Comparison of ENCODE assay signal across 10 mouse cellular contexts in genomic region chr2:127375759-127376341, GRCm38 (mm10). TPM values are rescaled to one million over a fixed set of nuclear protein-coding genes. Genes with fewer than 3 reads are reported as not detected.
DNase-seq lines count a peak whose midpoint lies in the region; ATAC-seq and TF ChIP-seq lines count a peak whose summit lies in the region.
"Had no signal": no experiment of that assay in that cellular context is flagged by ENCODE, and none has a peak within 500 bp of the region (broad histone marks: within the 10 kb centered on the region; RNA-seq: fewer than 3 reads in every experiment).

No protein-coding gene starts in this region.

- H3K27me3 ChIP-seq in heart, postnatal 0 days (ENCODE audit: control insufficient read depth, insufficient read depth, low read length) = no peaks in the 10 kb centered on the region
- H3K27me3 ChIP-seq in liver, embryonic 14.5 days (ENCODE audit: control insufficient read depth, insufficient read depth, low read length) = no peaks in the 10 kb centered on the region
- H3K27me3 ChIP-seq: forebrain, embryonic 12.5 days had no signal

- ATAC-seq in heart, postnatal 0 days (ENCODE audit: insufficient read depth, low read depth) = peak; percentile 42; the same call in 1 of the 2 replicates
- ATAC-seq in liver, embryonic 14.5 days (ENCODE audit: insufficient read depth) = no peak

- peak; percentile 38 for TF ChIP-seq CTCF in heart, postnatal 0 days (IDR thresholded peaks at IDR 0.05; ENCODE audit: low read depth)
- TF ChIP-seq CTCF in liver, embryonic 14.5 days (IDR thresholded peaks at IDR 0.05; ENCODE audit: low read depth) = peak; percentile 91

- H3K36me3 ChIP-seq in heart, postnatal 0 days (replicated peaks; ENCODE audit: control insufficient read depth, insufficient read depth, low read length) = no peaks in the 10 kb centered on the region
- no peaks in the 10 kb centered on the region for H3K36me3 ChIP-seq in liver, embryonic 14.5 days (replicated peaks; ENCODE audit: control insufficient read depth, insufficient read depth, low read depth)
- H3K36me3 ChIP-seq: forebrain, embryonic 12.5 days had no signal

- H3K4me1 ChIP-seq in heart, postnatal 0 days (ENCODE audit: control insufficient read depth, insufficient read depth) = peaks cover 25% of the 10 kb centered on the region
- peaks cover 52 to 76% of the 10 kb centered on the region in 2 experiments for H3K4me1 ChIP-seq in liver, embryonic 14.5 days (replicated peaks; ENCODE audit: control insufficient read depth in 2 of 2, insufficient read depth in 2 of 2, low read length in 1 of 2)

- WGBS in heart, postnatal 0 days = 37% methylated on average over 7 of the region's 7 CpGs
- WGBS in liver, embryonic 14.5 days (ENCODE audit: insufficient replicate concordance) = 34% methylated on average over 7 of the region's 7 CpGs

- no peak overlapping the region for H3K4me2 ChIP-seq in heart, postnatal 0 days (ENCODE audit: low read depth, low read length)
- peak overlapping the region; percentile 79 for H3K4me2 ChIP-seq in liver, embryonic 14.5 days (ENCODE audit: low read depth)
- H3K4me2 ChIP-seq: forebrain, embryonic 12.5 days had no signal

- intact Hi-C loops in heart, postnatal 10 days (cut with DNase I) = no loop called here

- no peak overlapping the region for H3K27ac ChIP-seq in heart, postnatal 0 days (ENCODE audit: low read depth)
- H3K27ac ChIP-seq in liver, embryonic 14.5 days = peak overlapping the region; percentile 30
- H3K27ac ChIP-seq: forebrain, embryonic 12.5 days; macrophage had no signal

- no peaks in the 10 kb centered on the region for H3K9me3 ChIP-seq in heart, postnatal 0 days (replicated peaks; ENCODE audit: control insufficient read depth, low read length)
- H3K9me3 ChIP-seq in liver, embryonic 14.5 days (ENCODE audit: control insufficient read depth, low read length) = no peaks in the 10 kb centered on the region
- H3K9me3 ChIP-seq: forebrain, embryonic 12.5 days had no signal

- no peak overlapping the region for H3K4me3 ChIP-seq in heart, postnatal 0 days (ENCODE audit: low read depth, low read length)
- peak overlapping the region; percentile 48 to 54 for H3K4me3 ChIP-seq in liver, embryonic 14.5 days (ENCODE audit: insufficient read depth in 1 of 2, low read depth in 2 of 2, low read length in 2 of 2)
- H3K4me3 ChIP-seq: forebrain, embryonic 12.5 days had no signal

- DNase-seq in heart, postnatal 0 days (ENCODE audit: low spot score) = no peak
- DNase-seq in heart, postnatal 10 days = no peak
- DNase-seq in 416B (ENCODE audit: low read depth) = peak; percentile 66
- DNase-seq in NIH3T3 (ENCODE audit: low read depth) = peak; percentile 14
- no peak for DNase-seq in liver, embryonic 14.5 days (ENCODE audit: low read depth in 3 of 3, low spot score in 3 of 3)
- DNase-seq in urinary bladder, postnatal 4 days (ENCODE audit: low spot score in 2 of 2) = no peak
- DNase-seq in frontal cortex, postnatal 36 days (ENCODE audit: low spot score in 2 of 2) = no peak
- DNase-seq in cerebellum, adult 11-12 months = no peak

- H3K9ac ChIP-seq in heart, postnatal 0 days (replicated peaks; ENCODE audit: low read depth, low read length) = no peak overlapping the region
- H3K9ac ChIP-seq in liver, embryonic 14.5 days (replicated peaks) = peak overlapping the region; percentile 72
- H3K9ac ChIP-seq: forebrain, embryonic 12.5 days had no signal

- TF ChIP-seq EP300 in heart, postnatal 0 days (IDR thresholded peaks at IDR 0.05; ENCODE audit: low read depth) = no peak
- TF ChIP-seq EP300 in liver, embryonic 14.5 days (IDR thresholded peaks at IDR 0.05; ENCODE audit: low read depth) = no peak

RNA-seq across cellular contexts. Expression of gene Adra2b, which starts 12.8 kb away (rescaled TPM):
- total RNA-seq in heart, postnatal 0 days (2014; rRNA removed; ENCODE audit: low replicate concordance) = 1.1 and 2.0 TPM in 2 replicates
- polyA plus RNA-seq in heart, postnatal 0 days (2015; fragmentation: Nextera tagmentation; extraction: Ambion mirVana) = 0.67 and 0.71 TPM in 2 replicates
- 1 to 10 TPM in 1 of 2 experiments, under 1 TPM in 1; 0.84 to 1.1 TPM for total RNA-seq in heart, postnatal 10 days (2021)
- polyA plus RNA-seq in liver, embryonic 14.5 days (2012; rRNA removed) = 12.4 and 13.2 TPM in 2 replicates
- 20.0 and 24.4 TPM in 2 replicates for polyA plus RNA-seq in liver, embryonic 14.5 days (2014; fragmentation: Nextera tagmentation; extraction: Ambion mirVana)
- polyA plus RNA-seq: macrophage had no signal

RNA-seq across cellular contexts. Expression of gene Astl, which starts 37.4 kb away (rescaled TPM):
- total RNA-seq in heart, postnatal 0 days (2014; rRNA removed; ENCODE audit: low replicate concordance) = not detected in 2 replicates
- polyA plus RNA-seq in heart, postnatal 0 days (2015; fragmentation: Nextera tagmentation; extraction: Ambion mirVana) = not detected in 2 replicates
- not detected for total RNA-seq in heart, postnatal 10 days (2021)
- polyA plus RNA-seq in liver, embryonic 14.5 days (2012; rRNA removed) = not detected in 2 replicates
- polyA plus RNA-seq in liver, embryonic 14.5 days (2014; fragmentation: Nextera tagmentation; extraction: Ambion mirVana) = not detected in 2 replicates
- polyA plus RNA-seq: forebrain, embryonic 12.5 days; macrophage had no signal

RNA-seq across cellular contexts. Expression of gene Dusp2, which starts 39.9 kb away (rescaled TPM):
- 6.8 and 13.8 TPM in 2 replicates for total RNA-seq in heart, postnatal 0 days (2014; rRNA removed; ENCODE audit: low replicate concordance)
- 5.1 and 7.3 TPM in 2 replicates for polyA plus RNA-seq in heart, postnatal 0 days (2015; fragmentation: Nextera tagmentation; extraction: Ambion mirVana)
- 1 to 10 TPM; 1.2 to 1.8 TPM for total RNA-seq in heart, postnatal 10 days (2021)
- polyA plus RNA-seq in liver, embryonic 14.5 days (2012; rRNA removed) = 1.1 and 1.8 TPM in 2 replicates
- polyA plus RNA-seq in liver, embryonic 14.5 days (2014; fragmentation: Nextera tagmentation; extraction: Ambion mirVana) = 1.5 and 1.7 TPM in 2 replicates

RNA-seq across cellular contexts. Expression of gene Gpat2, which starts 49.1 kb away (rescaled TPM):
- total RNA-seq in heart, postnatal 0 days (2014; rRNA removed; ENCODE audit: low replicate concordance) = 0.04 and 0.08 TPM in 2 replicates
- polyA plus RNA-seq in heart, postnatal 0 days (2015; fragmentation: Nextera tagmentation; extraction: Ambion mirVana) = 0.04 and 0.20 TPM in 2 replicates
- total RNA-seq in heart, postnatal 10 days (2021) = not detected
- 0.26 and 0.45 TPM in 2 replicates for polyA plus RNA-seq in liver, embryonic 14.5 days (2012; rRNA removed)
- 0.32 and 0.33 TPM in 2 replicates for polyA plus RNA-seq in liver, embryonic 14.5 days (2014; fragmentation: Nextera tagmentation; extraction: Ambion mirVana)
- polyA plus RNA-seq: macrophage had no signal

Comparison
In these comparisons a context has a peak if more than half of its experiments do, and no peak if none do; other contexts are left out.
1. DNase-seq: peak in 416B (single experiment) and NIH3T3 (single experiment); none in heart, postnatal 0 days (single experiment), heart, postnatal 10 days (0 of 2), liver, embryonic 14.5 days (0 of 3), urinary bladder, postnatal 4 days (0 of 2), frontal cortex, postnatal 36 days (0 of 2) and cerebellum, adult 11-12 months (single experiment).